Mouse (Mus musculus): Measurements from ENCODE around the gene Ap3b2. TPM values are rescaled to one million over a fixed set of nuclear protein-coding genes. Genes with fewer than 3 reads are reported as not detected.

Ap3b2 gene
- 100 to 1,000 TPM; 144 to 149 TPM for total RNA-seq (2021)
- long read RNA-seq, experiment 1, transcript Ap3b2-201 (26 exons, 3,804 nt), result major isoform, 103 of 142 reads
- long read RNA-seq, experiment 1, partial matches to known transcripts, result 21 of 142 reads
- long read RNA-seq, experiment 1, other reads (novel, unspliced or antisense), result 14 of 142 reads
- long read RNA-seq, experiment 2, transcript Ap3b2-201 (26 exons, 3,804 nt), result major isoform, 67 of 107 reads
- long read RNA-seq, experiment 2, partial matches to known transcripts, result 25 of 107 reads
- long read RNA-seq, experiment 2, other reads (novel, unspliced or antisense), result 15 of 107 reads

GRCm38 (mm10) chr7:81493331-81494021 lies at the start of gene Ap3b2:
Gene Ap3b2 (minus strand): TSS chr7:81493925.
- intact Hi-C loops (cut with DNase I), result loop anchor here (5.0 kb wide), 1 partner anchor 36 kb away; the partner anchor contains the start of gene Cpeb1
- DNase-seq (ENCODE audit: low spot score in 2 of 2), result peak; percentile 58 to 71

GRCm38 (mm10) chr7:81542934-81543333 lies 49.2 kb upstream of the Ap3b2 start:
- intact Hi-C loops (cut with DNase I), result no loop called here
- DNase-seq (ENCODE audit: low spot score in 2 of 2), result no peak

DNA sequence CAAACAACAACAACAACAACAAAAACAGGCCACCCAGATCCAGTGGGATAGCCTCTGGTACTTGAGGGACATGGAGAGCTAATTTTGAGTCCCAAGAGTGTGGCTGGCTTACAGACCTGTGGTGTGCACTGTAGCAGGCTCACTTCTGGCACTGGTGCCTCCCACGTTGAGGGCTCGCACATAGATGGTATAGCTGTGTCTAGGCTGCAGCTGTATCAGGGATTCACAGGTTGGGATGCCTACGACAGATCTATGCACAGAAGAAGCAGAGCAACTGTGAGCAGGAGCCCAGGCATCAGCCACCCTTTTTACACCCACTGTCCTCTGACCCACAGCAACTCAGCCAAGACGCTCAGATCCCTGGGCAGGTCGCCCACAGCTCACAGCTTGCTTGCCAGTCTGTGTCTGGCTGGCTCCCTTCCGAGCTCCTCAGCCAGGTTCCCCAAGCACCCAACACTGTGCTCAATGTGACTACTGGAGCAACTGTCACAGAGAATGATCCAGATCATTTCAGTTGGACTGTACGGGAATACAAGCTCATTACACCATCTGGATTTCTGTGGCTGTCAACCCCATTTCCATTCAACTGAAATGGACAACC lies 48.3 kb upstream of the Ap3b2 start:
- intact Hi-C loops (cut with DNase I), result no loop called here
- DNase-seq (ENCODE audit: low spot score in 2 of 2), result peak; percentile 72 to 88

- intact Hi-C loops (cut with DNase I), result no loop called here
- peak in 1 of 2 experiments; percentile 25 for DNase-seq (ENCODE audit: low spot score in 2 of 2)
Measured at GRCm38 (mm10) chr7:81540999-81541398, 47.3 kb upstream of the Ap3b2 start.

- intact Hi-C loops (cut with DNase I), result no loop called here
- DNase-seq (ENCODE audit: low spot score in 2 of 2), result peak in 1 of 2 experiments; percentile 45
Measured at GRCm38 (mm10) chr7:81539565-81539964, 45.8 kb upstream of the Ap3b2 start.

DNA sequence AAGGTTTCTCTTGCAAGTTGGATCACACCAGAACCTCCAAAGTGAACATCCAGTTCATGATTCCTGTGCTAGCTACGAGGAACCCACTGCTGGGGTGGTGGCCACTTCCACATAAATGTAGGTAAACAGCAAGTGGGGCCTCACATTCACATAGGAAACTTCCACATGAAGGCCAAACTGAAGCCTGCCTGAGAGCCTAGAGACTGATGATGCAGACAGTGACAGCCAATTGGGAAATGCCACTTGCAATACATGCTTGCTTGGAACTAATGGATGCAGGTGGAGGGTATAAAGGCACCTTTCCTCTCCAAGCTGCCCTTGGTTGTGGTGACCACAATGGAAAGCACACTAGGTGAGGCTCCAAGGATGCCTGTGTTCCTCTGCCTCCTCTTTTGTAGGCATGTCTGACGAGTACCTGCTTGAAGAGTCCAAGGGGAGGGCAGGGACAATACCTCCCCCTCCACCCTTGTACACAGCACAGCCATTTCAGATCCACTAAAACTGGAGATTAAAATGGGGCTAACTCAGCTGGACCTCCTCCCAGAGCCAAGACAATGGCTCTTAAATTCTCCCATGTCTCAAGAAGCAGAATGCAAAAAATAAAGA lies 44.4 kb upstream of the Ap3b2 start:
- intact Hi-C loops (cut with DNase I), result no loop called here
- peak; percentile 59 to 66 for DNase-seq (ENCODE audit: low spot score in 2 of 2)

DNA sequence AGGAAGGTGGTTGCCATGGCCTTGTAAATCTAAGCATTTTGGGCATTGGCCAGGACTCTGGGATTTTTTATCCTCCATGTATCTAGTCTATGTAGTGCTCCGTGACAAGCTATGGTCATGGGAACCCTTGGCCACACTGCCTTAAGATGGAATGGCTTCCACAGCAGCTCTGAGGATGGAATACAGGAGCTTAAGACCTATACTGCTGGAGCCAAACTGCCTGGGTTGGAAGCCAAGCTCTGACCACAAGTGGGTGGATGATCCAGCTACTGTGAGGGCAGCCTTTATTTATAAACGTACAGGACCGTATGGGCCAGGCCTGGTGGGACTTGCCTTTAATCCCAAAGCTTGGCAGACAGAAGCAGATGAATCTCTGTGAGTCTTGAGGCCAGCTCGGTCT lies 42.8 kb upstream of the Ap3b2 start:
- DNase-seq (ENCODE audit: low spot score in 2 of 2), result no peak
- intact Hi-C loops (cut with DNase I), result no loop called here

DNA sequence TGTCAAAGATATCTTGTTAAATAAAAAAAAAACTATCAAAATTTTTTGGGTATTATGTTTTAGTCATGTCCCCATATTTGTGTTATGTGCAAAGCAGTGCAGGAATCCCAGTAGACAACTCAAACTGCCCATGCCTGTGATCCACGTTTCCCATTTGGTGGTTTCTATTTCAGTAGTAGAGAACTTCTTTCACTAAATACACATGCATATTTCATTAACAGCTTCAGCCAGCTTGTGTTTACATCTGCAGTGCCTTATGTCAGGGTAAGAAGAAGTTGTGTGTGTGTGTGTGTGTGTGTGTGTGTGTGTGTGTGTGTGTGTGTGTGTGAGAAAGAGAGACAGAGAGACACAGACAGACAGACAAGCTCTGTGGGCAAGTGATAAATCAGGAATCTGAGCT lies 37.7 kb upstream of the Ap3b2 start:
- intact Hi-C loops (cut with DNase I), result no loop called here

DNA sequence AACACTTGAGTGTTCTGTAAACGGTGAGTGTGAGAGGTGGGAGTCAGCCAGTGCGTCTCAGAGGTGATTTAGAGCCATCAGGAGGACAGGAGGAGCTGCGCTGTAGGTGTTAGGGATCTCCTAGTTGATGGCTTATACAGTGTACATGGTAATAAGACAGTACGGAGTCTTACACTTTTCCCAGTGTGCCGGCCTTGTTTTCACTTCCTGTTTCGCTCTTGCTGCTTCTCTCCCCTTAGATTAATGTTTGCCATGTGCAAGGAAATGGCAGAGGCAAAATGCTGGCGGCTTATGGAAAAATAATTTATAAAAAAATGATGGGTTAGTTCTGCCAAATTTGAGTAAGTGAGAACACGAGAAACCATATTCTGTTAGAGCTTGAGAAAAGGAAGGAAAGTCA lies 35.2 kb upstream of the Ap3b2 start:
- DNase-seq (ENCODE audit: low spot score in 2 of 2), result no peak
- intact Hi-C loops (cut with DNase I), result no loop called here

More for the DNA sequence above, 37.7 kb upstream of the Ap3b2 start:
- peak in 1 of 2 experiments; percentile 13 for DNase-seq (ENCODE audit: low spot score in 2 of 2)

DNA sequence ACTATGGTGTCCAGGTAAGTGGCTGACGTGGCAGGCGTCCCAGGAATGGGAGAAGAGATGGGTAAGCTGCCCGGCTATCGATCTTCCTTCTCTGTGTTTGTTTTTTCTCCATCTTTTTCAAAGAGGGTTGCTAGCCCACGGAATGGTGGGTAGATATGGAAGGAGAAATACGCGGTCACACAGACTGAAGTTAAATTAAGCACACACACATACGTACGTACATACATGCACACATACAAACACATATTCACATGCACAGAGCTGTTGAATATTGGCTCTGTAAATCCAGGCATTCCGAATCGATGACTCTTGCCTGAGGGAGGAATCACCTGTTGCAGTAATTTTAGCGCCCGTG lies 29.9 kb upstream of the Ap3b2 start:
- no peak for DNase-seq (ENCODE audit: low spot score in 2 of 2)
- intact Hi-C loops (cut with DNase I), result loop anchor here (5.0 kb wide), 1 partner anchor 49 kb away; the partner anchor contains the start of gene Whamm

DNA sequence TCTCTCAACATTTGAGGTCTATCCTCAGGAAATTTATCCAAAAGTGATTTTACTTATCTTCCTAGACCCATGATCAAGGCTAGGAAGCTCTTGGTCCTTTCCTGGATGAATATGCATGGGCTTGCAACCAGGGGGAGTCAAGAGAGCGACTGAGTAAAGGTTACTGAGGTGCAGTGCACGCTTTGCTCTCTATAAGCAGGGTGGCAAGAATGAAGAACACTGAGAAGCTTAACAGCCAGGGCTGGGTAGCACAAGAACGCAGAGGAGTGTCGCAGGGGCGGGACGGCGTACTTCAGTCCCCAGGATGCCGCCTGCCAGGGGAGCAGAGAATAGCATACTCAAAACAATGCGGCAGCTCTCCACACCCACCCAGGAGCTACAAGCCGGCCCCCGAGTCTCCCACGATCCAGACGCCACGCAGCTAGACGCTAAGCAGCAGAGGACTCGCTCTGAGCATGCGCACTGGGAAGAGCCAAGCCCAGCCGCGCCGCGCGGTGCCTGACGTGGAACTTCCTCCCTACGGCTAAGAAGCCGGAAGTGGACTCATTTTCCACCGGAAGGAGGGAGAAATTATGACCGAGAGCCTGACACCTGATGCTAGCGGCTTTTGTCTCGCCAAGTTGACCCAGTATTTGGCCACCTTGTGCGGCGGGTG lies 29.4 kb upstream of the Ap3b2 start:
- intact Hi-C loops (cut with DNase I), result loop anchor here (5.0 kb wide), 1 partner anchor 49 kb away; the partner anchor contains the start of gene Whamm
- DNase-seq (ENCODE audit: low spot score in 2 of 2), result peak; percentile 91 to 92

GRCm38 (mm10) chr7:81516154-81517030 lies 22.7 kb upstream of the Ap3b2 start:
- peak in 1 of 2 experiments; percentile 62 for DNase-seq (ENCODE audit: low spot score in 2 of 2)
- intact Hi-C loops (cut with DNase I), result no loop called here

- DNase-seq (ENCODE audit: low spot score in 2 of 2), result no peak
- intact Hi-C loops (cut with DNase I), result no loop called here
Measured at GRCm38 (mm10) chr7:81514906-81515590, 21.3 kb upstream of the Ap3b2 start.

DNA sequence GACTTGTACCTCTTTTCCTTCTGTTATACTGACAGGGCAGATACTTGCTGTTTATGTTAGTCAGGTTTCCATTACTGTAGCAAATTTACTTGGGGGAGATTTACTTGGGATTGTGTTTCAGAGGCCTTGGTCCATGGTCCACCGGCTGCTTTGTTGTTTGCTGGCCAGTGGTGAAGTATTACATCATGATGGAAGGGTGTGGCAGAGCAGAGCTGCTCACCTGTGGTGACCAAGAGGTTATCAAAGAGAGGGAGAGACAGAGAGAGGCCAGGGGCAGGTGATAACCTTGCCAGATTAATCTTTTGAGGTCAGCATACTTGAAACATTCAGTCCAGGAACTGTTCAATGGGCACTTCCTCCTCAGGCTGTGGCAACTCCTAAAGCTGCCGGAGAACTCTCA lies 7.3 kb upstream of the Ap3b2 start:
- intact Hi-C loops (cut with DNase I), result no loop called here
- DNase-seq (ENCODE audit: low spot score in 2 of 2), result no peak

DNA sequence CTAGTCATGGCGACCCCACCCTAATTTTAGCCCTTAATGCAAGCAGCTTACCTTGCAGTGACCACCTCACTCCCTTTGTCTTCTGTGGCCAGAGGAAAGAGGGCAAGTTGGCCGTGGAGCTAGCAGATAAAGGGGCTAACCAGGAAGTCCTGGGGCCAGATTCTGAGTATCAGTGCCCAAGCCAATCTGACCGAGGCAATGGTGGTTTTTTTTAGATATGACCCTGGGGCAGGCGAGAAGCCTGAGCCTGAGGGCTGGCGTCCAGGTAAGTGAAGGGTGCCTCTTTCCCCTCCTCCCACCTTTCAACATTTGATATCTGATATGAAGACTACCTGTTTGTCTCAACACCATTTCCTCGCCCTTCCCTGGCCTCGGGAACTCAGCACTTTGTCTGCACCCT lies 4.5 kb upstream of the Ap3b2 start, which contains the start of gene BC048679:
Gene BC048679 (minus strand): TSS at position 101 of the 400 bp plus-strand sequence.
- DNase-seq (ENCODE audit: low spot score in 2 of 2), result no peak

GRCm38 (mm10) chr7:81497171-81497570 lies 3.4 kb upstream of the Ap3b2 start:
- DNase-seq (ENCODE audit: low spot score in 2 of 2), result no peak
- intact Hi-C loops (cut with DNase I), result no loop called here

More for the DNA sequence above, 4.5 kb upstream of the Ap3b2 start, which contains the start of gene BC048679:
- intact Hi-C loops (cut with DNase I), result no loop called here

DNA sequence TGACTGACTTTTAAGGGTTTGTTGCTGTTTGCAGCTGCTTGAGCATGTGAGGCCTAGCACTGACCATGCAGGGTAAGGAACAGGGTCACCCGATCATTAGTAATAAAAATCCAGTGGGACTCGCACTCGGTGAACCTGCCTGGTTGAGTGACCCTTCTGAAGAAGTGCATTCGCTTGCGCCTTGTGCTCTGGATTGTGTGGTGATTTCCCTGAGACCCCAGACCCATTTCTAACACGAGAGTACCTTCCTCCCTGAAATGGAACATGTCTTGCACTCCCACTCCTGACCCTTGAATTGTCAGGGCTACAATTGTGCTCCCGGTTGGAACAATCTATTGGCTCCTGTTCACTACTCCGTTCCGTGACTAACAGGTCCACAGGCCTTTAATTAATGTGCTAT lies 1.1 kb downstream of the Ap3b2 start:
- DNase-seq (ENCODE audit: low spot score in 2 of 2), result no peak
- intact Hi-C loops (cut with DNase I), result loop anchor here (5.0 kb wide), 1 partner anchor 35 kb away; the partner anchor contains the start of gene Cpeb1

GRCm38 (mm10) chr7:81489649-81490048 lies 4.1 kb downstream of the Ap3b2 start:
- intact Hi-C loops (cut with DNase I), result loop anchor here (5.0 kb wide), 1 partner anchor 32 kb away; the partner anchor contains the start of gene Cpeb1
- no peak for DNase-seq (ENCODE audit: low spot score in 2 of 2)
